Mouse (Mus musculus) layer of hippocampus, postnatal 25 days (tissue): ENCODE measurements around the gene Comp. TPM values are rescaled to one million over a fixed set of nuclear protein-coding genes. Genes with fewer than 3 reads are reported as not detected.

Experiments used
- DNase-seq, 2 experiments: peaks; one replicate each; pipeline ENCODE4 v3.0.0; 2022; ENCODE audit warnings: mixed read lengths in 2 of 2, low spot score in 1 of 2; ENCODE audit errors: extremely low spot score in 1 of 2
- total RNA-seq, 2 experiments: library from RNA; stranded (reverse); gene quantifications; 2 replicates each; pipeline ENCODE4 v1.2.3; 2021

Gene Comp
- total RNA-seq, 2 experiments from 2014 or later = 0.32 to 0.47 TPM

DNA sequence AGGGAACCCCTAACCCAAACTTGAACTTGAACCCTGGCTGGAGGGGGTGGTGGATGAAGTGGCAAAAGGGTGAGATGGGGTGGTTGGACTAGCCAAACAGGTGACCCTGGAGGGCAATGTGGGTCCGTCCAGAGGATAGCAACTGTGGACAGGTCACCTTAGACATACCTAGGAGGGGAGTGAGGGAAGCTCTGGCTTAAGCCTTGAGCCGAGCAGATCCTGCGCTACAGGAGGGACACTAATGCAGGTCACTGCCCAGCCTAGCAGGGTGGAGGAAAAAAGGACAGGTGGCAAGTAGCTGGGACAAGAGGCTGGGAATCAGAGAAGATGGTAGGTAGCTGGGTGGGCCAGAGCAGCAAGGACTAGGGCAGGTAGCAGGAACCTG lies 21.4 kb upstream of the Comp start:
- DNase-seq = no peak

DNA sequence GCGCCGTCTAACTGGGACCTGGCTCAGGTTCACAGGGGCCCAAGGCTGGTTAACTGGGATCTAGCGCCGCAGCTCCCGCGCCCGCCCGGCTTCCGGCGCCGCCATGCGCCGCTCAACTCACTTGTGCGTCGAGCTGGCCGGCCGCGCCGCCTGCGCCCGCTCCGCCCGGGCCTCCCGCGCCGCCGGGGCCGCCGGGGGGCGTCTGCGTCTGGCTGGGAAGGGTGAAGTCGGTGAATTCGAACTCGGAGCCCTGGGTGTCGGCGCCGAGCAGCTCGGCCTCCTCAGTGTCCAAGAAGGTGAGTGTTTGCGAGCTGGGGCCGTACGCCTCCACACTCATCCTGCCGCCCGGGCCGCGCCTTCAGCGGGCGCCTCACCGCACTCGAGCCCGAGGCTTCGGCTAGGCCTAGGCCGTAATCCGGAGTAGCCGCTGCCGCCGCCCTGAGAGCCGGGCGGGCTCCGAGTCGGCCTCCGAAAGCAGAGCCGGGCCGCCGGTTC lies 20.7 kb upstream of the Comp start:
- peak in 1 of 2 experiments; percentile 51 for DNase-seq

GRCm38 (mm10) chr8:70353194-70353817 lies 20.1 kb upstream of the Comp start, which contains the start of gene Upf1:
Gene Upf1, minus strand, starts transcription at chr8:70353278.
- peak; percentile 99 to 100 for DNase-seq

GRCm38 (mm10) chr8:70354004-70354403 lies 19.4 kb upstream of the Comp start:
- DNase-seq = no peak

DNA sequence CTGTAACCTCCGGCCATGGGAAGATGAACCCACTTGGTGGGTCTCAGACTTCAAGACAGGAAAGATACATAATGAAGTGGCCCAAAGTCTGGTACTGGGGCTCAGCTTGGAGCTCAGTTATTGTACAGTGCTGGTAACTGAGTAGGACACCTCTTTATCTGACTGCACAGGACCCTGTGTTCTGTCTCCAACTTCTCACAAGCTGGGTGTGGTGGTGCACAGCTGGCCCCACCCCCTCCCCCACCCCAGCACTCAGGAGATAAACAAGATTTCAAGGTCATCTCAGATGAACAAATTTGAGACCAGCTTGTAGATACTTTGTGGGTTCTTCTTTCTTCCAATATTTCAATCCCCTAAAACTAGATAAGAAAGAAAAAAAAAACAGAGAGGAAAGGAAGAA lies 17.2 kb upstream of the Comp start:
- DNase-seq = no peak

DNA sequence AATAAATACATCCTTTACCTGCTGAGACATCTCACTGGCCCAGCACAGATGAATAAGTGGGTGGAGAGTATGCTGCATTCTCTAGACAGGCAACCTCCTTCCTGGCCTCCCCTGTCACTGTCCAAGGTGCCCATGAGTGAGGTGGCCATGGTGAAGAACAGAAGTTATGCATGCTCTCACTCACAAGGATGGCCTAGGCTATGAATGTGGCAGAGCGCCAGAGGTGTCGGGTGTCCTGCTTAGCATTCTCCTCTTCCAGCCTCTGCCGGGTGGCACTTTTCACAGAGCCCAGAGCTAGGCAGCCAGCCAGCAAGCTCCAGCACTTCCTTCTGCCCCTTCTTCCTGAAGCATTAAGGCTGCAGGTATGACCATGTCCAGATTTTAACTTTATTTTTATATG lies 13.9 kb upstream of the Comp start:
- DNase-seq = no peak

DNA sequence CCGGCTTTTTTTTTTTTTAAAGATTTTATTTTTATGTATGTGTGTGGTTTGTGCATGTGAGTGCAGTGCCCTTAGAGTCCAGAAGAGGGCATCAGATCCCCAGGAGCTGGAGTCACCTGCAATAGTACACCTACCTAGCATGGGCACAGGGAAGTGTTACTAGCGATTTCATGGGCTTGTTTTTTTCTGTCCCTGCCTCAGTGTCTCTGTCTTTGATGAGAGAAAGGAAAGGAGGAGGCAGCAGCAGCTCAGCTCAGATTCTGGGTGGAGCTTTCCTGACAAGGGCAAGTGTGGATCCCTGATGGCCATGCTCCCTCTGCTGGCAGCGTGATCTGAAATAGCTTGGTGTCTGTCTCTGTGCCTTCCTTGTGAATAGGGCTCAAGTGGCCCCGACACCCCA lies 12.6 kb upstream of the Comp start:
- DNase-seq = no peak

DNA sequence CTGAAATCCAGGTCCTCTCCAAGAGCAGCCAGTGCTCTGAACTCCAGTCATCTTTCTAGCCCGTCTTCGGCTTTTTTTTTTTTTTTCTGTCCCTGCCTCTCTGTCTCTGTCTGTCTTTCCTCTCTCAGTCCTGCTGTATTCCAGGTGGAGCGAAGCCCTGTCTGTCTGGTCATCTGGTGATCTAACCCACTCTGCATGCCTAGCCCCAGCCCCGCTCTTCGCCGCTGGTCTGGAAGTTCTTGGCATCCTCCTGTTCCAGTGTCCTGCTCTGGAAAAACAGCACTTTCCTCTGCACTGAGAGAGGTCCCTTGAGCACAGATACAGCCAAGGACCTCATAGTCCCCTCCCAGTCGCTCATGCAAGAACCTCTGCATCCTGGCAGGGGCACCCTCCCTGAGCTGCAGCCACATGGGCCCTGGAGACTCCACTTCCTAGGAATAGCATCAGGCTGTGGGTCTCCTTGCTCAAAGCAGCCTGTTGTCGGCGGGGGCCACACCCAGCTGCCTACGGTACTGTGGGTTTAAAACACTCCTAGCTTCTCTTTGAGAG lies 11.8 kb upstream of the Comp start:
- no peak for DNase-seq

DNA sequence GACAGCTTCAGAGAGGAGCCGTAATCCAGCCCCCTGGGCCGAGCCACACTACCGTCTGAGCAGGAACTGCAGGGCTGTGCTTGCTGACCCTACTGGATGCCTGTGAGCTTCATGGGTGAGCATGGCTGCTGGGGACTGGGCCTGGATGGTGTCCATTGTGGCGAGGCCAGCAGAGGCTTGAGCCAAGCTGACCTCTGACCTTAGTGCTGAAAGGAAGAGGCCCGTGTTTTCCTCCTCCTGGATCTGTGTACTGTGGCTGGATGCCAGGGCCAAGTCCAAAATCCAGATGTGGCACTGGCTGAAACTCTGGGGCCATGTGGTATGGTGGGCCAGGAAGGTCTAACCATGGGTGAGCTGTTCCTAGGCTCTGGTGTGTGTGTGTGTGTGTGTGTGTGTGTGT lies 9.3 kb upstream of the Comp start:
- DNase-seq = no peak

DNA sequence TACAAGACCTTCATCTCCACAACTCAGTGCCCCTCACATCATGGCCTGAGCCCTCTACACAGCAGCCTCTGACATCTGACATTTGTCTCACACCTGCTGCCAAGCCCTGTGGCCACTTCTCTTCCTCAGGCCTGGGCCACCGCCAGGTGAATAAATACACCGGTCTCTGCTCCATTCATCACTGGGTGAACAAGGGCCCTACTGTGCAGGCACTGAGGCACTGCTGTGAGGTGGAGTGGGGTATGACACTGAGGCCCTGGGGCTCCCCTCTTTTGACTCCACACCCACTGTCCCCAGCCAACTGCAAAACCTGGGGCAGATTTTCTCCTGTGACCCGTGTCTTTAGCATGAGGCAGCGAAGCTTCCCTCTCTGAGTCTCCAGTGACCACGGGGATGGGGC lies 6.8 kb upstream of the Comp start:
- no peak for DNase-seq

DNA sequence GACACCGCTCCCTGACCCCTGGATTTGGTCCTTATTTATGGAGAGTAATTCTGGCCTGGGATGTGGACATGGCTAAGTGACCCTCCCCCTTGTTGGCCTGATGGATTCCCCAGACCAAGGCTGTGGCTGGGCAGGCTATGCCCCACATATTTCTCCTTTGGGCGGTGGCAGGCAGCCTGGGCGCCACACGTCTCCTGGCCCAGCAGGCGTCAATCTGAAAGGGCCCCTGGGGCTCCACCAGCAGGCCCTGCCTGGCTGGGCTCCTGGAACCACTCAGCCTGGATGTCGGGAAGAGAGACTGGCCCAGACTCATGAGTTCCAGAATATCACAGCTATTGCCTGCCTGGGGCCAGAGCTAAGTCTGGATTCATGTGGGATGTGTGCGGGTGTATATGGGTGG lies 2.9 kb upstream of the Comp start:
- no peak for DNase-seq

DNA sequence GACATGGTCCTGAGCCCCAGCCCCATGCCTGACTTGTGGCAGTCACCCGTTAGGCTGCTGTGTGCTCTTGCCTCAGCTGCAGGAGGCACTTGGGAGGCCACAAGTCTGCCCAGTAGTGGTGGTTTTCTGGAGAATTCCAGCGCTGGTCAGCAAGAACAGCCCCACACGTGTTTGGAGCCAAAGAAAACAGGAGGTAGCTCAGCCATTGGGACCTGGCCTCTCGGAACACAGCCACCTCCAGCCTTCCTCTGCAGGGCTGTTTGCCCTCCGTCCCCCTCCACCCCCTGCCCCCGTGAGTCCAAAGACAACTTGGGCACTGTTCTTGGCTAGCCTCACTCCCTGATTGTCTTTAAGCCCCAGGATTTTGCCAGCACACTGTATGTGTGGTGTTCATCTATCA lies 1.4 kb upstream of the Comp start:
- no peak for DNase-seq

GRCm38 (mm10) chr8:70374318-70374927 lies 1.1 kb downstream of the Comp start:
- DNase-seq = no peak

DNA sequence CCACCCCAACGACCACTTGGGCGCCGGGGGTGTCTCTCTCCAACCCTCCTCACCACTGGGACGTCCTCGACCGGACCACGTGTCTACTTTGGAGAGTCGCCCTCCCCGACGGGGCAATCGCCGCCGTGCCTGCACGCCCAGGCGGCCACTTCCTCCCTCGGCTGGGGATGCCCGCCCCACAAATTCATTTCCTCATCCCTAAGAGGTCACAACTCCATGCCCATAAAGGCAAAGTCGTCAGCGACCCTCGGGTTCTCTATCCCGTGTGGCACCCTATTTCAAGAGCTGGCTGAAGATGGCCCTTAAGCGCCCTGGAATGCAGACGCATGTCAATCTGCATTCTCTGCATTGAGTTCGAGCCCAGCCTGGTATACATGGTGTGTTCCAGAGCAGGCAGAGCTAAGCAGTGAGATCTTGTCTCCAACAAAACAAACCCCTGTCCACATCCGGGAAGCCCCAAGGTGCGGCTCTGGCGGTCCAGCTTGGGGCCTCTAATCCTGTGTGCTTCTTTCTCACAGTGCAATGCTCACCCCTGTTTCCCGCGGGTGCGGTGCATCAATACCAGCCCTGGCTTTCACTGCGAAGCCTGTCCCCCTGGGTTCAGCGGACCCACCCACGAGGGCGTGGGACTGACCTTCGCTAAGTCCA lies 2.0 kb downstream of the Comp start:
- no peak for DNase-seq

- DNase-seq = no peak
Measured at GRCm38 (mm10) chr8:70376275-70376741, 3.0 kb downstream of the Comp start.

DNA sequence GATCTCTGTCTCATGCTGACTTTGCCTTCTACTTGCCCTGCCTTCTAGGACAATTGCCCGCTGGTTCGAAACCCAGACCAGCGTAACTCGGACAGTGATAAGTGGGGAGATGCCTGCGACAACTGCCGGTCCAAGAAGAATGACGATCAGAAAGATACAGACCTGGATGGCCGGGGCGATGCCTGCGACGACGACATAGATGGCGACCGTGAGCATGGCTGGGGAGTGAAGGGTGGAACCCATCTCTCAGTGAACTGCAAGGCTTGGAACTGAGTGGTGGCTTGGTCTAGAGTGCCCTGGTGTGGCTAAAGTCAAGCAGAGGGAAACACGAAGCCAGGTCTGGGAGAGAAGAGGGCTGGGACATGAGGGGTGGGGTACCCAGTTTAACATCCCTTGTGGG lies 3.7 kb downstream of the Comp start:
- no peak for DNase-seq

DNA sequence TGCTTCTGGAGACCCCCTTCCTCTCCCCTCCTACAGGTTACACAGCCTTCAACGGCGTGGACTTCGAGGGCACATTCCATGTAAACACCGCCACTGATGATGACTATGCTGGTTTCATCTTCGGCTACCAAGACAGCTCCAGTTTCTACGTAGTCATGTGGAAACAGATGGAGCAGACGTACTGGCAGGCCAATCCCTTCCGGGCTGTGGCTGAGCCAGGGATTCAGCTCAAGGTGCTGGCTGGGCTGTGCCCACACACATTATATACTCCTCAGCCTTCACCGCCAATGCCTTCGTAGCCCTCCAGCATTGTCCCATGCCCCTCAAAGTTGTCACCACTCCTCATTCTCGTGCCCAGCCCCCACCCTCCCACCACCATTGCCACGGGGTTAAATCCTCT lies 6.7 kb downstream of the Comp start:
- no peak for DNase-seq

DNA sequence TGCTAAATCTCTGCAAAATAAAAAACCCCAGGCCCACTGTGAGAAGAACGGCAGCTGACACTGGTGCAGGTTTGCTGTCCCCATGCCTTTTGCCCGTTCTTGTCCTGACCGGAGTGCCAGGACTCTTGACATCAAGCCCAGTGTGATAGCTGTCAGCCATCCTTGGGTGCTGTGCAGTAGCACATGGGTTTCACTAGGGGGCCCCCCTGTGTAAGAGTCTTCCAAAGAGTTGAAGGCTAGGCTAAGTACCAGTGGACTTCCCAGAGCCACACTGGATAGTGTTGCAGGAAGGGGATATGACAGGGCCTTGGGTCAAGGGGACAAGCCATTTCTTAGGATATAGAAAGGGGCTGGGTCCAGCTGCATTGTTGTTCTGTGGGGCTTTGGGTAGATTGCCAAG lies 9.9 kb downstream of the Comp start:
- peak; percentile 57 to 69 for DNase-seq

- no peak for DNase-seq
Measured at GRCm38 (mm10) chr8:70389678-70390077, 16.3 kb downstream of the Comp start.

DNA sequence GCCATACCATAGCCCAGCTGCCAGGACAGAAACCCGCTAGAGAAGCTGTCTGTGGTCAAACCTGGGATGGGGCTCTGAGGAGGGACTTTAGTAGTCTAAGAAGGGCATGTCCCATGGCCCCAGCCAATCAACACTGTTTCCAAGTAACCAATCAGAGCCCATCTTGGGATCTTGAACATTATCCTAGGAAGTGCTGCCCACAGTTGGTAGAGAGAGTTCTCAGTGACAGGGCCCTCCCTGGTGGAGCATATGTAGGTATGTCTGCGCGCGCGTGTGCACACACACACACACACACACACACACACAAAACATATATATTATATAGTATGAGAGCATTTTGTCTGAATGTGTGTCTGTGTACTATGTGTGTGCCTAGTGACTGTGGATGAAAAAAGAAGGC lies 19.7 kb downstream of the Comp start:
- DNase-seq = no peak

DNA sequence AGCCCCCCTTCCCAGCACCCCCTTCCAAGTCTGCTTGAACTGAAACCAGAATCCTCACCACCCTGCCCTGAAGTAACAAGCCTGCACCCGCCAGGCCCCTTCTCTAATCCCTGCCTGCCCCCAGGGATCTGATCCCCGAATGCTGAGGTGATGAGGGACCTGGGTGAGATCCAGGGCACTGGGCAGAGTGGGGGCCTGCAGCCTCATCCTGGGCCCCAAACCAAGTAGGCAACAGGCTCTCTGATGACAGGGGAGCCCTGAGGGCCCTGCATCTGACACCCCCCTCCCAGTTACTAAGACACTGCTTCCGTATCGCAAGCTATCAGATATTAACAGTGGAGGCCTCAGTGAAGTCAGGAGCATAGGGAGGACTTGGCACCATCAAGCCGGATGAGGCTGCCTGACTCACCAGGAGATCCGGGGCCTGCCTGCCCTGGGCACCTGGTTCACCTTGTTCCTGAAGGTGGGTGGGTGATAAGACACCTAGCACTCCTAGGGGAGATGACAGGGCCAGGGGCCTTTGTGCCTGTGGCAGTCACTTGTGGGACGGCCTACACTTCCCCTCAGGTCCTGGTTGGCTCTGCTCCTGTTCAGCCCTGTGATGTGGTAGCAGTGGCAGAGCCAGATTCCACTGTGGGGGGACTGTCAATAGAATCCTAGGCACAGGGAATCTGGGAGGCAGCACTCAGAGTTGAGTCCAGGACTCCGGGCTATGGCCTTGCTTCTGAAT lies 21.1 kb downstream of the Comp start:
- no peak for DNase-seq
